Mouse (Mus musculus) mature B cell (primary cell): Measurements from ENCODE around the gene Kdelc1.

Experiments
- in situ Hi-C: fragments of 300-500 bp; cut with MboI; formaldehyde crosslinking; loops from 2 replicates; pipeline ENCODE4 v1.14.3; 2019

The Kdelc1 gene

DNA sequence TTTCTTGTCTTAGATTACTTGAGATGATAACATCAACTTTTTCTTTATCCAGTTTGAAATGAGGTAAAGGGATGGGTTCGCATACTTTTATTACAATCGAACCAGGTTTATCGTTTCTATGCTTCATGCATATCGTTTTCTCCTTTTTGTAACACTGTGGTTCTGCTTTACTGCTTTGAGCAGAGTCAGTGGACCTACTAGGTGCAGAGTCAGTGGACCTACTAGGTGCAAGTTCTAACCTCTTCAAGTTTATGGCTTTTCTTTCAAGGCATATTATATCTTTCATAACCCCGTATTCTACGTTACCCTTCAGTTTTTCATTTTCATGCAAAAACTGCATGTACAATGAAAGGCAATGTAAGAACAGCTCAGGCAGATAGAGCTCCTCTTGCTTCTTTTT, 55.2 kb downstream of the Kdelc1 start:
- in situ Hi-C loops: loop anchor here (10.0 kb wide), 1 partner anchor 299 kb away; no protein-coding TSS in a partner anchor

DNA sequence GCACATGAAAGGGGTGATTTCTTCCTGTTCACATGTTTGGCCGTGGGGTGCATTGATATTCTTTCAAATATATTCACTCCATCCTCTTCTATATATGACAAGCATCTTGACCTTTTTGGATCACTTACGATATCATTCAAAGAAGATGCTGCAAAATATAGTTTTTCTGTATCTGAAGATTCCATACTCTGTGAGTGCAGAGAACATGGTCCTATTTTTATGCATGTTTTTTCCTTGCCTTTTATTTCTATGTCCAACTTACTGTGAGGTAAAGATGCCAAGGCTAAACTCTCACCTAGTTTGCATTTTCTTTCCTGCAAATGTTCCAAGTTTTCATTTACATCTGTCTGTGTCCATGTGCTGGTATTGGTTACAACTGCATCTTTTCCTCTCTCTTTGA, 56.8 kb downstream of the Kdelc1 start, which contains the start of gene Gm8251:
Gene Gm8251 (minus strand): TSS at position 101 of the 400 bp plus-strand sequence.
- in situ Hi-C loops: loop anchor here (10.0 kb wide), 1 partner anchor 297 kb away; no protein-coding TSS in a partner anchor

DNA sequence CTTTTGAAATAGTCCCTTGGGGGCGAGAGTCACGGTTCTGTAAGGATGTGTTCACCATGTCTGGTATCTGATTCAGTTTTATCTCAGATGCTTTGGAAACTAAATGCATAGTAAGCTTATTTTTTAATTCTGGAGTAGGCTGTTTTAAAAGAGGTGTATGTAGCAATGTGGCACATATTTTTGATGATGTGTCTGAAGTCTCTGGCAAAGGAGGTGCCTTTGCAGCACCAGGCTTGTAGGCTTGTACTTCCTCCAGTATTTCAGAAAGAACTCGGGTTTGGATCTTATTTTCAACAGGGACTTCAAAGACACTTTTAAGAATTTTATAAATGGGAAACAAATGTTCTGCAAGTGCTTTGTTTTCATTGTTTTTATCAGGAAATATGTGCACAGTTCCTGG, 60.8 kb downstream of the Kdelc1 start:
- in situ Hi-C loops: no loop called here
